In genomic region chr1:61298064-61298463, GRCm38 (mm10) we compare ENCODE assay signal across 8 mouse cellular contexts.
DNase-seq lines count a peak whose midpoint lies in the region; ATAC-seq lines count a peak whose summit lies in the region.

No protein-coding gene starts in this region.

- H3K4me3 ChIP-seq in heart, embryonic 12.5 days = no peak overlapping the region
- H3K4me3 ChIP-seq in intestine, embryonic 15.5 days (replicated peaks) = no peak overlapping the region
- H3K4me3 ChIP-seq in limb, embryonic 12.5 days (replicated peaks) = no peak overlapping the region
- H3K4me3 ChIP-seq in neural tube, embryonic 15.5 days (replicated peaks) = no peak overlapping the region

- no peaks in the 10 kb centered on the region for H3K36me3 ChIP-seq in heart, embryonic 12.5 days
- H3K36me3 ChIP-seq in intestine, embryonic 15.5 days = no peaks in the 10 kb centered on the region
- H3K36me3 ChIP-seq in limb, embryonic 12.5 days = no peaks in the 10 kb centered on the region
- H3K36me3 ChIP-seq in neural tube, embryonic 15.5 days = no peaks in the 10 kb centered on the region

- no peak for ATAC-seq in heart, embryonic 12.5 days (ENCODE audit: insufficient number of reproducible peaks, low FRiP score)
- ATAC-seq in intestine, embryonic 15.5 days = peak; percentile 71
- ATAC-seq in limb, embryonic 12.5 days (ENCODE audit: insufficient number of reproducible peaks, insufficient read depth, low FRiP score, low TSS enrichment, low read depth) = peak; percentile 56; the same call in 1 of the 2 replicates
- ATAC-seq in neural tube, embryonic 15.5 days (ENCODE audit: low FRiP score) = no peak
- no peak for ATAC-seq in megakaryocyte, adult 5-6 weeks (ENCODE audit: poor library complexity, severe bottlenecking)

- 31% methylated on average over 3 of the region's 3 CpGs for WGBS in heart, embryonic 12.5 days
- 20% methylated on average over 3 of the region's 3 CpGs for WGBS in intestine, embryonic 15.5 days
- whole genome bisulfite sequencing in limb, embryonic 12.5 days = 17% methylated on average over 3 of the region's 3 CpGs
- 25% methylated on average over 3 of the region's 3 CpGs for WGBS in neural tube, embryonic 15.5 days

- H3K4me1 ChIP-seq in heart, embryonic 12.5 days (replicated peaks) = no peaks in the 10 kb centered on the region
- H3K4me1 ChIP-seq in intestine, embryonic 15.5 days (replicated peaks) = no peaks in the 10 kb centered on the region; the same call in 1 of the 2 replicates
- peaks cover 76% of the 10 kb centered on the region for H3K4me1 ChIP-seq in limb, embryonic 12.5 days (replicated peaks)
- H3K4me1 ChIP-seq in neural tube, embryonic 15.5 days = peaks cover 56% of the 10 kb centered on the region

- H3K27me3 ChIP-seq in heart, embryonic 12.5 days (replicated peaks) = 0 out of 2 replicates have a peak, but pooled peaks cover 3% of the 10 kb centered on the region
- no peaks in the 10 kb centered on the region for H3K27me3 ChIP-seq in intestine, embryonic 15.5 days (replicated peaks)
- H3K27me3 ChIP-seq in limb, embryonic 12.5 days = no peaks in the 10 kb centered on the region
- H3K27me3 ChIP-seq in neural tube, embryonic 15.5 days (replicated peaks) = no peaks in the 10 kb centered on the region; the same call in 1 of the 2 replicates

- peak; percentile 77 to 80 for DNase-seq in heart, adult 18-20 months
- DNase-seq in R1 (ENCODE audit: low read depth, low spot score) = peak; percentile 53
- peak; percentile 46 for DNase-seq in fibroblast of lung, adult 2 months (ENCODE audit: low read depth)

- H3K9me3 ChIP-seq in heart, embryonic 12.5 days (replicated peaks) = no peaks in the 10 kb centered on the region
- no peaks in the 10 kb centered on the region for H3K9me3 ChIP-seq in intestine, embryonic 15.5 days
- H3K9me3 ChIP-seq in limb, embryonic 12.5 days = no peaks in the 10 kb centered on the region
- H3K9me3 ChIP-seq in neural tube, embryonic 15.5 days (replicated peaks) = no peaks in the 10 kb centered on the region

- no peak overlapping the region for H3K9ac ChIP-seq in heart, embryonic 12.5 days
- no peak overlapping the region for H3K9ac ChIP-seq in intestine, embryonic 15.5 days
- no peak overlapping the region for H3K9ac ChIP-seq in limb, embryonic 12.5 days (replicated peaks)
- no peak overlapping the region for H3K9ac ChIP-seq in neural tube, embryonic 15.5 days (replicated peaks)

- no peak overlapping the region for H3K27ac ChIP-seq in heart, embryonic 12.5 days (ENCODE audit: poor library complexity, severe bottlenecking)
- H3K27ac ChIP-seq in intestine, embryonic 15.5 days = no peak overlapping the region; the same call in 1 of the 2 replicates
- peak overlapping the region; percentile 89 for H3K27ac ChIP-seq in limb, embryonic 12.5 days
- peak overlapping the region; percentile 67 for H3K27ac ChIP-seq in neural tube, embryonic 15.5 days (replicated peaks)

- H3K4me2 ChIP-seq in heart, embryonic 12.5 days = no peak overlapping the region
- no peak overlapping the region for H3K4me2 ChIP-seq in intestine, embryonic 15.5 days (replicated peaks)
- peak overlapping the region; percentile 2; the same call in 1 of the 2 replicates for H3K4me2 ChIP-seq in limb, embryonic 12.5 days
- H3K4me2 ChIP-seq in neural tube, embryonic 15.5 days = no peak overlapping the region

Comparison
In these comparisons a context has a peak if more than half of its experiments do, and no peak if none do; other contexts are left out.
1. ATAC-seq: peak in intestine, embryonic 15.5 days (single experiment) and limb, embryonic 12.5 days (single experiment); none in heart, embryonic 12.5 days (single experiment), neural tube, embryonic 15.5 days (single experiment) and megakaryocyte, adult 5-6 weeks (single experiment).
2. H3K27ac ChIP-seq: peak in limb, embryonic 12.5 days (single experiment) and neural tube, embryonic 15.5 days (single experiment); none in heart, embryonic 12.5 days (single experiment) and intestine, embryonic 15.5 days (single experiment).
3. Peak in every context shown above with its lines, with median percentiles within 50 percentile points of each other: DNase-seq.